Mouse (Mus musculus): ENCODE measurements around the gene Esrp2. TPM values are rescaled to one million over a fixed set of nuclear protein-coding genes. Genes with fewer than 3 reads are reported as not detected.

Gene Esrp2
- polyA plus RNA-seq, 1 experiment from 2014 or later, result 0.26 TPM

- Histone ChIP-seq H3K36me3 (no peaks in the 10 kb centered on the region), H3K9ac (no peak overlapping the region), H3K4me1 (replicated peaks) (peaks cover 27% of the 10 kb centered on the region), H3K27ac (no peak overlapping the region), H3K9me3 (no peaks in the 10 kb centered on the region), H3K4me2 (no peak overlapping the region), H3K27me3 (peaks cover 48% of the 10 kb centered on the region), H3K4me3 (no peak overlapping the region)
- WGBS, result 12% methylated on average over 13 of the region's 13 CpGs
- ATAC-seq (ENCODE audit: low FRiP score), result 0 out of 2 replicates have a peak, but pooled peaks have one; percentile 24
Measured at GRCm38 (mm10) chr8:106140769-106141168, 4.0 kb upstream of the Esrp2 start.

GRCm38 (mm10) chr8:106140191-106140590, 3.4 kb upstream of the Esrp2 start:
- Histone ChIP-seq H3K36me3 (no peaks in the 10 kb centered on the region), H3K4me1 (replicated peaks) (peaks cover 31% of the 10 kb centered on the region), H3K27ac (no peak overlapping the region), H3K27me3 (peaks cover 54% of the 10 kb centered on the region), H3K4me3 (no peak overlapping the region), H3K9me3 (no peaks in the 10 kb centered on the region), H3K9ac (no peak overlapping the region), H3K4me2 (no peak overlapping the region)
- WGBS, result 65% methylated on average over 5 of the region's 5 CpGs
- no peak for ATAC-seq (ENCODE audit: low FRiP score)

DNA sequence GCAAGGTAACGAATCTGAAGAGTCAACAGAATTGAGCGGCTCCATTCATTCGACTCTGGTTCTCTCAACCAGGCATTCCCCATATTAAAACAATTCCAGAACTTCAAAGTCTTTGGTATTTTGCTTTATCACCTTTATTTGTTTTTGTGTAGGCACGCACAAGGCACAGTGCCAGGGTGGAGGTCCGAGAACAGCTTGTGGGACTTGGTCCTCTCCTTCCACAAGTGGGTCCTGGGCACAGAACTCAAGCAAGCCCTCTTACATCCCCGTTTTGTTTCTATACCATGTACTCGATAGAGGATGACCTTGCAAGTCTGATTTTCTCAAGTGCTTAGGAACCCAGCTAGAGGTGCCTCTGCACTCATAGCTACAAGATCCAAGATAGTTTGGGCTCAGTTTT, 1.8 kb upstream of the Esrp2 start:
- Histone ChIP-seq H3K4me2 (peak overlapping the region; percentile 76), H3K27ac (no peak overlapping the region), H3K27me3 (peaks cover 69% of the 10 kb centered on the region), H3K4me3 (peak overlapping the region; percentile 46), H3K4me1 (replicated peaks) (peaks cover 31% of the 10 kb centered on the region), H3K9me3 (no peaks in the 10 kb centered on the region), H3K36me3 (no peaks in the 10 kb centered on the region), H3K9ac (peak overlapping the region; percentile 66)
- no peak for ATAC-seq (ENCODE audit: low FRiP score)
- 17% methylated on average over 7 of the region's 7 CpGs for WGBS

- Histone ChIP-seq H3K36me3 (peaks cover under 1% of the 10 kb centered on the region; the same call in 1 of the 2 replicates), H3K27ac (no peak overlapping the region), H3K9ac (peak overlapping the region; percentile 66), H3K4me1 (replicated peaks) (peaks cover 31% of the 10 kb centered on the region), H3K27me3 (peaks cover 76% of the 10 kb centered on the region), H3K4me3 (peak overlapping the region; percentile 46), H3K9me3 (no peaks in the 10 kb centered on the region), H3K4me2 (peak overlapping the region; percentile 76)
- WGBS, result under 1% methylated on average over 24 of the region's 24 CpGs
- no peak for ATAC-seq (ENCODE audit: low FRiP score)
Measured at GRCm38 (mm10) chr8:106137906-106138477, 1.2 kb upstream of the Esrp2 start.

GRCm38 (mm10) chr8:106137218-106137905, 588 bp upstream of the Esrp2 start:
- ATAC-seq (ENCODE audit: low FRiP score), result no peak
- H3K4me1 ChIP-seq (replicated peaks), result peaks cover 31% of the 10 kb centered on the region
- H3K9ac ChIP-seq, result peak overlapping the region; percentile 67
- WGBS, result 4% methylated on average over 22 of the region's 22 CpGs
- no peak overlapping the region for H3K27ac ChIP-seq
- H3K4me3 ChIP-seq, result peak overlapping the region; percentile 46
- H3K9me3 ChIP-seq, result no peaks in the 10 kb centered on the region
- peaks cover 6% of the 10 kb centered on the region for H3K36me3 ChIP-seq
- peaks cover 82% of the 10 kb centered on the region for H3K27me3 ChIP-seq
- H3K4me2 ChIP-seq, result peak overlapping the region; percentile 76

DNA sequence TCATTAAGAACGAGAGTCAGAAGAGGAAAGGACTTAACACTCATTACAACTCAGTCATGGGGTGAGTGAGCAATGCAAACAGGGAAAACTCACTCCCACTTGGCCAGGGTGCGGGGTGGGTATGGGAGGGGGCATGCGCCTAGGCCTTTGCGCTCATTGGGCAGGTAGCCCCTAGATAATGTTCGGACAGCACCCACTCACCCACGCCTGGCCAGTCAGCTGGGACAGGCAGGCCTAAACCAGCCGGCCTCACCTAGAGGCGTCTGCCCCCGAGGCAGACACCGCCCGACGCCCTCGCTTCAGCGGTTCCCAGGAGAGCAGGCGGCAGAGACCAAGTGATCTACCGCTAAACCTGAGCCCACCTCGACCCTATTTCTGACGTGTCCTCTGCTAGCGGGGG, 1.1 kb downstream of the Esrp2 start:
- WGBS, result 5% methylated on average over 19 of the region's 19 CpGs

GRCm38 (mm10) chr8:106134751-106135571, 1.8 kb downstream of the Esrp2 start:
- WGBS, result 24% methylated on average over 14 of the region's 14 CpGs
- Histone ChIP-seq H3K4me2 (no peak overlapping the region), H3K36me3 (peaks cover 29% of the 10 kb centered on the region)

More for the DNA sequence above, 1.1 kb downstream of the Esrp2 start:
- H3K27ac ChIP-seq, result no peak overlapping the region
- no peak for ATAC-seq (ENCODE audit: low FRiP score)
- H3K36me3 ChIP-seq, result peaks cover 21% of the 10 kb centered on the region
- H3K9ac ChIP-seq, result no peak overlapping the region
- peaks cover 31% of the 10 kb centered on the region for H3K4me1 ChIP-seq (replicated peaks)
- peak overlapping the region; percentile 76 for H3K4me2 ChIP-seq
- no peaks in the 10 kb centered on the region for H3K9me3 ChIP-seq
- H3K27me3 ChIP-seq, result peaks cover 85% of the 10 kb centered on the region
- peak overlapping the region; percentile 46 for H3K4me3 ChIP-seq

GRCm38 (mm10) chr8:106133946-106134345, 2.8 kb downstream of the Esrp2 start:
- Histone ChIP-seq H3K9ac (no peak overlapping the region), H3K4me1 (replicated peaks) (peaks cover 31% of the 10 kb centered on the region), H3K27ac (no peak overlapping the region), H3K4me3 (no peak overlapping the region), H3K4me2 (no peak overlapping the region), H3K36me3 (peaks cover 37% of the 10 kb centered on the region), H3K27me3 (peaks cover 69% of the 10 kb centered on the region), H3K9me3 (no peaks in the 10 kb centered on the region)
- 78% methylated on average over 6 of the region's 6 CpGs for WGBS
- no peak for ATAC-seq (ENCODE audit: low FRiP score)

More at GRCm38 (mm10) chr8:106134751-106135571, 1.8 kb downstream of the Esrp2 start:
- no peak overlapping the region for H3K9ac ChIP-seq
- ATAC-seq (ENCODE audit: low FRiP score), result no peak
- H3K4me3 ChIP-seq, result no peak overlapping the region
- H3K27me3 ChIP-seq, result peaks cover 79% of the 10 kb centered on the region
- H3K4me1 ChIP-seq (replicated peaks), result peaks cover 31% of the 10 kb centered on the region
- no peaks in the 10 kb centered on the region for H3K9me3 ChIP-seq
- no peak overlapping the region for H3K27ac ChIP-seq

DNA sequence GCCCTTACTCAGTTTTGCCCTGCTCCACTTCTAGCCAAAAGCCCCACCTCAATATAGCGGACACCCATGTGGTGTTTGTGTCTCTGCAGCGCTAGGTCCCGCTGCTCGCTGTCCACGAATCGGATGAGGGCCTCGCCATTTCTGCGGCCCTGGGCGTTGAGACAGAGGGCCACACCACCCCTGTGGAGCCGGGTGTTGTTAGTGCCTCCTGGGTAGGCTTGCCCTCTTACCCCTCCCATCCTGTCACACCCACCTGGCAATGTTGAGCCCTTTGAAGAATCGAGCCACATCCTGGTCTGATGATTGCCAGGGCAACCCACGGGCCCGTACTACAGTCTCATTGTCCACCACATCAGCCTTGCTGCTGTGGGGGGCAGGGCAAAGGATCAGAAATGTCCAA, 3.2 kb downstream of the Esrp2 start:
- ATAC-seq (ENCODE audit: low FRiP score), result no peak
- peaks cover 65% of the 10 kb centered on the region for H3K27me3 ChIP-seq
- 73% methylated on average over 13 of the region's 13 CpGs for WGBS
- peaks cover 41% of the 10 kb centered on the region for H3K36me3 ChIP-seq
- H3K4me2 ChIP-seq, result no peak overlapping the region
- H3K27ac ChIP-seq, result no peak overlapping the region
- H3K9me3 ChIP-seq, result no peaks in the 10 kb centered on the region
- H3K9ac ChIP-seq, result no peak overlapping the region
- no peak overlapping the region for H3K4me3 ChIP-seq
- H3K4me1 ChIP-seq (replicated peaks), result peaks cover 30% of the 10 kb centered on the region

DNA sequence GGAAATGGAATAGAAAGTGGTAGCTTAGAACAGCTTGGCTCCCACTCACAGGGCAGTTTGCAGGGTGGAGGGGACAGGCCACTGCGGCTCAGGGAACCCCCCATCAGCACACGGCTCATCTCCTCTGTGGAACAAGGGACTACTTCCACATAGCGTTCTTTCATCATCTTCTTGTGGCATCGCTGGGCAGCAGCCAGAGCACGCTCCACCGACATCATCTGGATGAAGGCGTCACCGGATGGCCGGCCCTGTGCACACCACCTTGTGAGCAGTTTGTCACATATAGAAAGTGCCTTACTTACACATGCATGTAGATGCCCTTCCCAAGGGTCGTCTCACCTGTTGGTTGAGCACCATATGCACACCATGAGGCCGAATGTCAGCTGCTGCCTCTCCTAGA, 4.4 kb downstream of the Esrp2 start:
- H3K36me3 ChIP-seq, result peaks cover 51% of the 10 kb centered on the region
- peaks cover 19% of the 10 kb centered on the region for H3K4me1 ChIP-seq (replicated peaks)
- 90% methylated on average over 11 of the region's 11 CpGs for WGBS

DNA sequence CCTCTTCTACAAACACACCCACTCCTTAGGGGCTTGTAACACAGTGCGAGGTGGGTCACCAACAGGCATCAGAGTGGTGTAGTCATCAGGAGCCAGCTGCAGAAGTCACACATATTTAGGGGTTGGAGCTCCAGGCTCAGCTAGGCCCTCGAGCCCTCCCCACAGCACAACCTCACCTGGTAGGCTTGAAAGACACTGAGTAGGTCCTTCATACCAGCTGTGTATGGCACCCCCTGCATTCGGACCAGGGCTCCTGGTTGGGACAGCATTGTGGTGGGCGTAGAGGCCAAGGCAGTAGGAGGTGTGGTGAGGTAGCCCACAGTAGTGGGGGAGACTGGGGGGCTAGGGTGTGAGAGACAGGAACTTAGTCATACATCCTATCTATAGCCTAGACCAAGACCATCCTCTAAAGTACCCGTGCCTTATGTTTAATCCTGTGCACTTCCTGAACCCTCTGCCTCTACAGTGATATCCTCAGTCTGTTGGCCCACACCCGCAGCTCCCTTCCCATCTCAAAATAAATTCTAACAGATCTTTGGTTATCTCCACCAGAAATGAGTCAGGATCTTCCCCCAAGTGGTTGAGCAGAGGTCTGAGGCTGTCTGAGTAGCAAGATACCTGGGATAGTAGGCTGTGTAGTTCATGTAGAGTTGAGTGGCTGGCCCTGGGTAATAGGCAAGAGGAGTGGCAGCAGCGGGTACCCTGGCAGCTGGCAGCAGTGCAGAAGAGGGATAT, 5.1 kb downstream of the Esrp2 start:
- no peak overlapping the region for H3K9ac ChIP-seq
- no peak overlapping the region for H3K4me3 ChIP-seq
- H3K27me3 ChIP-seq, result peaks cover 46% of the 10 kb centered on the region
- H3K27ac ChIP-seq, result no peak overlapping the region
- peaks cover 12% of the 10 kb centered on the region for H3K4me1 ChIP-seq (replicated peaks)
- ATAC-seq (ENCODE audit: low FRiP score), result no peak
- peaks cover 56% of the 10 kb centered on the region for H3K36me3 ChIP-seq
- H3K4me2 ChIP-seq, result no peak overlapping the region
- H3K9me3 ChIP-seq, result no peaks in the 10 kb centered on the region
- 90% methylated on average over 7 of the region's 7 CpGs for WGBS

More for the DNA sequence above, 4.4 kb downstream of the Esrp2 start:
- ATAC-seq (ENCODE audit: low FRiP score), result no peak
- Histone ChIP-seq H3K9ac (no peak overlapping the region), H3K27me3 (peaks cover 53% of the 10 kb centered on the region), H3K4me2 (no peak overlapping the region), H3K27ac (no peak overlapping the region), H3K9me3 (no peaks in the 10 kb centered on the region), H3K4me3 (no peak overlapping the region)

- Histone ChIP-seq H3K4me3 (no peak overlapping the region), H3K27me3 (peaks cover 40% of the 10 kb centered on the region), H3K9me3 (no peaks in the 10 kb centered on the region), H3K9ac (no peak overlapping the region), H3K36me3 (peaks cover 56% of the 10 kb centered on the region), H3K27ac (no peak overlapping the region), H3K4me2 (no peak overlapping the region), H3K4me1 (replicated peaks) (peaks cover 6% of the 10 kb centered on the region)
- no peak for ATAC-seq (ENCODE audit: low FRiP score)
- 90% methylated on average over 4 of the region's 4 CpGs for WGBS
Measured at GRCm38 (mm10) chr8:106131021-106131420, 5.8 kb downstream of the Esrp2 start.
